Mouse (Mus musculus): ENCODE data around the gene Grap. TPM values are rescaled to one million over a fixed set of nuclear protein-coding genes. Genes with fewer than 3 reads are reported as not detected.

The Grap gene
- polyA plus RNA-seq, 1 experiment: 5.8 TPM

DNA sequence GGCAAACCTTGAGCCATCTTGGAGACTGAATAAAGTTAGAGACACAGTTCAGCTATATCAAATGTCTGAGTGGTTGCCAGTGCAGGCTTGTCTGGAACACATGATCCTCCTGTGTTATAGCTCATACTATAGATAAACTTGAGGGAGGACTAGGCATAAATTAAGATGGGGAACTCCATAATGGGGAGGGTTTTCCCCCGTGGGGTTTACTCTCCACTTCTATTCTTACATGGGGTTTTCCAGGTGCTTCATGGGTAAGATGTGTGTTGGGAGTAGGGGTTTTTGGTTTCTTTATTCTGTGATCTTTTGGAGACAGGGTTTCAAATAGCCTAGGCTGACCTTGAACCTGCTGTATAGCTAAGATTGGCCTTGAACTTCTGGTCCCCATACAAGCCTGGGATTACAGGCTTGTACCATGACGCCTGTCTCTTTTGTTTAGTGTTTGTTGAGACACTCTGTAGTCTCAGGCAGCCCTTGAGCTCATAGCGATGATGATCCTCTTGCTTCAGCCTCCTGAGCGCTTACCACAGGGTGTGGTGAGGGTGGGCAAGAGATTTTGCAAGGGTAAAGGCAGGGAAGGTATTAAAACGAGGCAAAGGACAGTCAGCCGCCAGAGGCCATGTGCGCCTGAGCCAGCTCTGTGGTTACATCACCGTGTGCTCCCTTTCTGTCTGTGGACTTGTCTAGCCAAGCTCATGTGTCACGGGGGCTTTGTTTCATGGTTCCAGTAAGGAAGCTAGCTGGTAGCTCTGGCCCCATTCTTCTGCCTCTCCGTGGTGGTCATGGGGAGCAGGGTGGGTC lies 5.8 kb upstream of the Grap start:
- Histone ChIP-seq H3K4me3 (ENCODE audit: insufficient read depth, low read depth, low read length) (no peak overlapping the region), H3K4me1 (ENCODE audit: control insufficient read depth, insufficient read depth, insufficient read length, low read length) (peaks cover 39% of the 10 kb centered on the region), H3K27ac (replicated peaks; ENCODE audit: low read depth, low read length) (no peak overlapping the region)

DNA sequence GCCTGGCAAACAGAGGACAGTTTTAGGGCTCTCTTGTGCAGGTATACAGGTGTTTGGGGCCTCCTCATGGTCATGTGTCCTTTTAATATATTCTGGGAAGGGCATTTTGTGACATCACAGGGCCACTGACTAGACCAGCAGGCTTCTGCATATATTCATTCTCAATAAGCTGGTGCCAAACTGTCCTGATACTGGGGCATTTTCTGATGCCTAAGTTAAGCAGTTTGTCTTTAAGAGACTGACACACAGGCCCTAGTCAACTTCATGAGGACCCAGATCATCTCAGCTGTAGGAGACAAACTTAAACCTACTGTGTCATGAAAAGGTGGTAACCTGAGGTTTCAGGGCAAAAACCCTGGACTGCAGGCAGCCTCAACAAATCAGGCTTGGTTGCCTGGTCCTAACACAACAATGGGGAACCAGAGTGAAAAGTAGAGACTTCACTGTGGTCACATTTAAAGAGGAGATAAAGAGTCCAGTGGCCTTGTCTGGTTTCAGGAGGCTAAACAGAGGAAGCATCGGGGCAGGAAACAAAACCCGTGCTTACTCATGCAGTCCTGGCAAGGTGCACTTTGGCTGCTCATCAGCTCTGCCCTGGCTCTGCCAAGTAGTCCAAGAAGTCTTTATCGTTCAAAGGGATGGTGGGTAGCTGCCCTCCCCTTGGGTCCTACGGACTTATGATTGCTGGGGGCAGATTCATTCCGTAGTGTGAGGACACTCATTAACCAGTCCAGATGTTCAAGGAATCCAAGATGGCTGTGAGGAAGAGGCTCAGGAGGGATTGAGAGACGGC lies 4.9 kb upstream of the Grap start:
- peak overlapping the region; percentile 31; the same call in 1 of the 2 replicates for H3K27ac ChIP-seq (replicated peaks; ENCODE audit: low read depth, low read length)
- peaks cover 34% of the 10 kb centered on the region for H3K4me1 ChIP-seq (ENCODE audit: control insufficient read depth, insufficient read depth, insufficient read length, low read length)
- H3K4me3 ChIP-seq (ENCODE audit: insufficient read depth, low read depth, low read length): no peak overlapping the region

DNA sequence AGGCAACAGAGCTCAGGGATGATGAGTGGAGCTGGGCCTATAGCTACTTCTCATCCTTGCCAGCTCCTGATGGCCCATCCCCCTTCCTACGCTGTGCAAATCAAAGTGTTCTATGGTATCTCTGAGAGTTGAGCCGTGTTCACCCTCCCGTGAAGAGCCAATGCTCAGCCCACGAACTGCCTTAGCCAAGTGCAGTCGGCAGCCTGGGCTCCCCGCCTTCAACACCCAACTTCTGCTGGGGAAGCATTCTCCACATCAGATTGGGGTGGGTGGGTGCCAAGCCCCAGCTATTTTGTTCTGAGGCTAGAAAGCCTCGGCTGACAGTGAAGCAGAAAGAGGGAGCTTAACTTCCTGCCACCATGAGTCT lies 4.3 kb upstream of the Grap start:
- no peak overlapping the region for H3K4me3 ChIP-seq (ENCODE audit: insufficient read depth, low read depth, low read length)
- no peak overlapping the region for H3K27ac ChIP-seq (replicated peaks; ENCODE audit: low read depth, low read length)
- H3K4me1 ChIP-seq (ENCODE audit: control insufficient read depth, insufficient read depth, insufficient read length, low read length): peaks cover 31% of the 10 kb centered on the region

DNA sequence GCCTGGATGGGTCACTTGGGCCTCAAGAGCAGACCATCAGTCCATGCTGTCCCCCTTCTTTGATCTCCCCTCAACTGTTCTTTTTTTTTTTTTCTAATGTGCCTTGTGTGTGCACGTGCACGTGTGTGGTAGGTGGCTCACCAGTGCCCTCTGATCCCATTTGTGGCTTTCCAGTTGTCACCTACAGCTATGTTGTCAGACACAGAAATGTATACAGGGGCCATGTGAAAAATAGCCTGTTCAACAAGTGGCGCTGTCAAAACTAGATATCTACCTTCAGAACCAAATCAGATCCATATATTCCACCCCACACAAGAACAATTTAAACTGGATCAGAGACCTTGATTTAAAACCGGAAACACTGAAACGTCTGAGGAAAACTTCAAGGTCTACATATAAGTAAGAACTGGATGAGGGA lies 3.9 kb upstream of the Grap start:
- Histone ChIP-seq H3K27ac (replicated peaks; ENCODE audit: low read depth, low read length) (no peak overlapping the region), H3K4me1 (ENCODE audit: control insufficient read depth, insufficient read depth, insufficient read length, low read length) (peaks cover 31% of the 10 kb centered on the region), H3K4me3 (ENCODE audit: insufficient read depth, low read depth, low read length) (no peak overlapping the region)

DNA sequence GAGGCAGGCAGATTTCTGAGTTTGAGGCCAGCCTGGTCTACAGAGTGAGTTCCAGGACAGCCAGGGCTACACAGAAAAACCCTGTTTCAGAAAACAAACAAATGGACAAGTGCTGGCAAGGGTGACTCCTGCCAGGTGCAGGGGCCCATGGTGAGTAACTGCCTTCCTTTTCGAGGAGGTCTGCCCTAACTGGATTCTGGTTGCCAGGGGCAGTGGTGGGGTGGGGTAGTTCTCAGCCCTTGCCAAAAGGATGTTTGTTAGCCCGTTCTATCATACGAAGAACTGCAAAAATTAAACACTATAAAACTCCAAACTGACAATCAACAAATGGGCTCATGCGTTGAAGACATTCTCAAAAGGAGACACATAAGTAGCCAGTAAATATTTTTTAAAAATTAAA lies 3.4 kb upstream of the Grap start:
- H3K4me3 ChIP-seq (ENCODE audit: insufficient read depth, low read depth, low read length): no peak overlapping the region
- no peak overlapping the region for H3K27ac ChIP-seq (replicated peaks; ENCODE audit: low read depth, low read length)
- H3K4me1 ChIP-seq (ENCODE audit: control insufficient read depth, insufficient read depth, insufficient read length, low read length): peaks cover 28% of the 10 kb centered on the region

DNA sequence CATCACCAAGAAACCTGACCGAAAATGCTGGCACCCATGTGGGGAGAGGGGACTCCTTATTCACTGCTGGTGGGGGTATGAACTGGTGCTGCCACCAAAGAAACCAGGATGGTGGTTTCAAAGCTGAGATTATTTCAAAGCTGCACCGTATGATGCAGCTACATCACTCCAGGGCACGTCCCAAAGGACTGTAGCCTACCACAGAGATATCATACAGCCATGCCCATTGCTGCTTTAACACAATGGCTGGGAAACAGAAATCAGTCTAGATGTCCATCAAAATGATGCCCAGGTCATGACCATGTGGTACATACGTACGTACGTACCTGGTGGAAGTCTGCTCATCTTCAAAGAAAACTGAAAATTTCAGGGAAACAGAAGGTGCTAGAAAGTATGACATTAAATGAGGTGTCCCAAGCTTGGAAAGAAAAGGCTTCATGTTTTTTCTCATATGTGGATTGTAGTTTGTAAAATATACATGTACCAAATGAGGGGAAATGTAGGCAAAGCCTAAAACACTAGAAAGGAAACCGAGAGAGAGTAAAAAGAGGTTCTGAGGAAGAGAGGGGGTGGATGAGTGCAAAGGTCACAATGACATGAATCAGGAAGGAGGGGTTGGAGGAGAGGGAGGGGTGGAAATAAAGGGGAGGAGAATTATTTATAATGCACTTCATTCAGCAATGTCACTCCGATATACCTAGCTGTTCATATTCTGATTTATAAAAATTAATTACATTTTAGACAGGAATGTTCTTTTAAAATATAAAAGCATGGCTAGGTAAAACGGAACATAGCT lies 2.4 kb upstream of the Grap start:
- no peak overlapping the region for H3K4me3 ChIP-seq (ENCODE audit: insufficient read depth, low read depth, low read length)
- H3K27ac ChIP-seq (replicated peaks; ENCODE audit: low read depth, low read length): no peak overlapping the region
- H3K4me1 ChIP-seq (ENCODE audit: control insufficient read depth, insufficient read depth, insufficient read length, low read length): peaks cover 24% of the 10 kb centered on the region

DNA sequence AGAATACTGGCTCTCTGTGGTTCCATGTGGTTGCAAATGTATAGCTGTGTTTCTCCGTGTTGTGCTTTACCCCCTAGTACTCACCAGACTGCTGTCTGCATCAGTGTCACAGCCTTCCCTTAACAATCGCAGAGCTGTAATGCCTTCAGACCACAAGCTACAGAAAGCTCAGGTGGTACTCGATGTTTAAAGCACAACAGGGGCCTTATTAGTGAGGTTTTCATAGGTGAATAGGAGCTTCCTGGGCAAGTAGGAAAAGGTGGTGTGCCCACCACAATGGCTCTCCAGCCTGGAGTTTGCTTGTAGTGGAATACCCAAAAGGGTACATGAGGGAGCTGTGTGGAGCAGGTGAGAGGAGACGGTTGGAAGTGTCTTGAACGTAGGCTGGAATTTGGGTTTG lies 849 bp upstream of the Grap start:
- peaks cover 30% of the 10 kb centered on the region for H3K4me1 ChIP-seq (ENCODE audit: control insufficient read depth, insufficient read depth, insufficient read length, low read length)
- peak overlapping the region; percentile 88 for H3K27ac ChIP-seq (replicated peaks; ENCODE audit: low read depth, low read length)
- no peak overlapping the region for H3K4me3 ChIP-seq (ENCODE audit: insufficient read depth, low read depth, low read length)

DNA sequence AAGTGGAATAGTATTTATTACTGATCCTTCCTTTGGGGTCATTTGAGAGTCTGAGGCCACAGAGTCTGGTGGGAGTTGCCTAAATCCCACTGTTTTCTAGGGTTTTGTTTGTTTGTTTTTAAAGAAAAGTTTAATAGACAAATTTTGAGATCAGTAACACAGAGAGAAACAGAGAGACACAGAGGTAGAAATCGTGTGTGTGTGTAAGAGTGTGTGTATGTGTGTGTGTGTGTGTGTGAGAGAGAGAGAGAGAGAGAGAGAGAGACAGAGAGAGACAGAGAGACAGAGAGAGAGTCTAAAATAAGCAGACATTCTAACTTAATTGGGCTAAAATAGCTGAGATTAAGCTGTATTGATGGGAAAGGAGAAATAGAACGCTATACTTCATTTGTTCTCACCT lies 503 bp downstream of the Grap start:
- Histone ChIP-seq H3K4me3 (ENCODE audit: insufficient read depth, low read depth, low read length) (peak overlapping the region; percentile 70), H3K4me1 (ENCODE audit: control insufficient read depth, insufficient read depth, insufficient read length, low read length) (peaks cover 24% of the 10 kb centered on the region), H3K27ac (replicated peaks; ENCODE audit: low read depth, low read length) (peak overlapping the region; percentile 88)

DNA sequence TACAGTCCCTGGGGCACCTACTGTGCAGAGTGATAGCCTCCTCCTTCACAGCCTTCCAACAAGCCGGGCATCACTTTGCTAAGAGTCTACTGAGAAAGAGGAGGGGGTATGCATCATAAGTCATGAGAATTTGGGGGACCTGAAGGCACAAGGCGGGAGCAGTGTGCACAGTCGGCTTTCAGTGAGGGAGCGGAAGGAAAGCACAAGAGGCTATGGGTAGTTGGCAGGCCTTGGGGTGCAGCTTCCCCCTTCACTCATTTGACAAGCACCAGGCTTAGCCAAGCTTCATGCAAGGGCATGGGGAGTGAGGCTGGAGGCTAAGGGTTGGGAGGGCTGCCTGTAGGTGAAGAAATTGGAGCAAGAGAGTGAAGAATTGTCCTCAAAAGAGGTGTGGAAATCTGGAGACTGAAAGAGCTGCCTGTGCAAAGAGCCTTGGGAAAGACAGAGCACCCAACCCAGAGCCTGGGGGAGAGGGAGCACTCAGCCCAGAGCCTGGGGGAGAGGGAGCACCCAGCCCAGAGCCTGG lies 1.8 kb downstream of the Grap start:
- Histone ChIP-seq H3K4me3 (ENCODE audit: insufficient read depth, low read depth, low read length) (peak overlapping the region; percentile 70), H3K4me1 (ENCODE audit: control insufficient read depth, insufficient read depth, insufficient read length, low read length) (peaks cover 28% of the 10 kb centered on the region), H3K27ac (replicated peaks; ENCODE audit: low read depth, low read length) (0 out of 2 replicates have a peak overlapping the region, but pooled peaks have one; percentile 23)

DNA sequence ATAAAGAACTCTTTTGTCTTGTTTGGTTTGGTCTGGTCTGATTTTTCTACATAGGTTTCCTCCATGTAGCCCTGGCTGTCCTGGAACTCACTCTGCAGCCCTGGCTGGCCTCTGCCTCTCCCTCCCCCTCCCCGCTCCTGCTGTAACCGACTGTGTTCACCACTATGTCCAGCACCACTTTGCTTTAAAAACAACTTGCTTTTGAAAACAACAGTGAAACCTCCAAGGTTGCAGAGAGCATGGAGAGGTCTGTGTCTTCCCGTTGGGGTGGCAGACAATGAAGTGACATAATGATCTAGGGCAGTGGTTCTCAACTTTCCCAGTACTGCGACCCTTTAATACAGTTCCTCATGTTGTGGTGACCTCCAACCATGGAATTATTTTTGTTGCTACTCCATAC lies 2.6 kb downstream of the Grap start:
- Histone ChIP-seq H3K4me3 (ENCODE audit: insufficient read depth, low read depth, low read length) (peak overlapping the region; percentile 15; the same call in 1 of the 2 replicates), H3K27ac (replicated peaks; ENCODE audit: low read depth, low read length) (no peak overlapping the region), H3K4me1 (ENCODE audit: control insufficient read depth, insufficient read depth, insufficient read length, low read length) (peaks cover 30% of the 10 kb centered on the region)

DNA sequence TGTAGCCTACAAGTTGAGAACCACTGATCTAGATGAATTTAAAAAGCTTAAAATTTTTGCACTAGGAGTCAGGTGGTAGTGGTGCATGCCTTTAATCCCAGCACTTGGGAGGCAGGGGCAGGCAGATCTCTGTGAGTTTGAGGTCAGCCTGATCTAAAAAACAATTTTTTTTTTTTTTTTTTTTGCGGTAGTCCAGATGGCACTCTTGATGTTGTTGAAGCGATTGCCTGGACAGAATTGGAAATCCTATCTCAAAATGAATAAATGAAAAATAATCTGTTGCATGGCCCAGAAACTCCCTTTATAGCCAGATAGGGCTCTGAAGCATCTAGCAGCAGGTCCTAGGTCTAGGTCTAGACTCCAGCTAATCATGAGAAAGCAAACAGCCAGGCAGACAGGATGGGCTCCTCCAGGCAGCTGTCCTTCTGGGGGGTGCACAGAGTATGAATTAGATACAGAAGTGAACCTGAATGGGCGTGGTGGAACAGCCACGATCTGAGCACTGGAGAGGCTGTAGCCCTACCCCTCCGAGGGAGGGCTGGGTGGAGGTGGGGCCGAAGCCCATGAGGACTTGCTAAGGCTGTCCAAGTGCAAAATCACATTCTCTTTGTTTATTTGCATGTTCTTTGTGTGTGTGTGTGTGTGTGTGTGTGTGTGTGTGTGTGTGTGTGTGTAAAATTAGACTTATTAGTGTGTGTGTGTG lies 3.2 kb downstream of the Grap start:
- Histone ChIP-seq H3K4me1 (ENCODE audit: control insufficient read depth, insufficient read depth, insufficient read length, low read length) (peaks cover 31% of the 10 kb centered on the region), H3K27ac (replicated peaks; ENCODE audit: low read depth, low read length) (no peak overlapping the region), H3K4me3 (ENCODE audit: insufficient read depth, low read depth, low read length) (no peak overlapping the region)

DNA sequence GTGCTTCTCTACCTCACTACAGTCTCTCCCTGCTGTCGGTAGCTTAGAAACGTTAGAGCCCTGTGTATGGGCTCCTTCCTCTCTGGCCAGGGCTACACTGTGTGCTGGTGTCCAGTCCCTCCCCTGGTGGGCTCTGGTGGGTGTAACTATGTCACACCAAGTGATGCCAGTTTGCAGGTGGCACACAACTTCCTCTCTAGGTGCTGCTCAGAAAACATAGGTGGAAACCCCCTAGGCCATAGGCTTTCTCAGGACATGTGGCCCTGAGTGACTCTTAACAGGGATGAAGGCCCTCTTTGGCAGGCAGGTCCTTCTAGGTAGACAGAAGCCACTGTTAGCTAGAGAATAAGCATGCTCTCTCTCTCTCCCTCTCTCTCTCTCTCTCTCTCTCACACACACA lies 4.4 kb downstream of the Grap start:
- H3K4me3 ChIP-seq (ENCODE audit: insufficient read depth, low read depth, low read length): no peak overlapping the region
- peaks cover 27% of the 10 kb centered on the region for H3K4me1 ChIP-seq (ENCODE audit: control insufficient read depth, insufficient read depth, insufficient read length, low read length)
- no peak overlapping the region for H3K27ac ChIP-seq (replicated peaks; ENCODE audit: low read depth, low read length)

DNA sequence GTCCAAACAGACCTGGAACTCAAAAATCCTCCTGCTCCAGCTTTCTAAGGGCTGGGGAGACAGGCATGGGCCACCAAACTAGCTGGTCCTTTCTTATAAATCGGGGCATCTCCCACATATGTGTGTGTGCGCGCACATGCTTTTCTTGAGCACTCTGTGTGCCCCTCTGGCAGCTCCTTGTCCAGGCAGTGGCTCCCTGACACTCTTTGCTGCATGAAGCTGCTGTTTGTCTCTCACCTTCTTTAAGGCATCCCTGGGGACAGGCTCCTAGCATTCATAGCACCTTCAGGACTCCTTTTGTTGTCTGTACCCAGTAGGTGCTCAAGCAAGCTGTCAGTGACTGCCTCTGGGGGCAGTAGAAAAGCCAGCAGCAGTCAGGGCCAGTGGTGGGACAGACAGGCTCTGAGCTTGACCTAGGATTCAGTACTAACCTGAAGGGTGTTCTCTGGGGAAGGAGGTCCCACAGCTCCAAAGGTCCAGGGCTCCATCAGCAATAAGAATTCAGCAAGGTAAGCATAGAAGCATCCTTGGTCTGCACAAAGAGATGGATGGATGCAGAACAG lies 5.4 kb downstream of the Grap start:
- H3K27ac ChIP-seq (replicated peaks; ENCODE audit: low read depth, low read length): no peak overlapping the region
- peaks cover 26% of the 10 kb centered on the region for H3K4me1 ChIP-seq (ENCODE audit: control insufficient read depth, insufficient read depth, insufficient read length, low read length)
- H3K4me3 ChIP-seq (ENCODE audit: insufficient read depth, low read depth, low read length): no peak overlapping the region
